Mouse (Mus musculus): ENCODE results near the gene Ankrd61.

DNA sequence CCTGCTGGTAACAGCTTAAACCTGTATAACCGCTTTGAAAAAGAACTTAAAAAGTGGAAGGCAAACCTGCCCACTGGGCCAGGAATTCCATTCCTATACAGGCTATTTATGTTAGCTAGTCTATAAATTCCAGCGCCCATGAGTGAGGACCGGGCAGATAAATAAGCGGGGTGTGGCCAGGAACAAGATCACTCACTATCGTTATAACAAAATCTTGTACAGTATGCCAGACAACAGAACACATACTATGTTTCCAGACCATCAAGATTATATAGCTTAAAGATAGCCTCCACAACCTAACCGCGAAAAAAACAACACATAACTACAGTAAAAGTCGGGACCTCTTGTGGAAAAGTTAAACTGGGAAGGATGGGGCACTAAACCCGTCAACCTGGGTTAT, 11.4 kb upstream of the Ankrd61 start:
- no peak for TF ChIP-seq CTCF (conservative IDR thresholded peaks at IDR 0.05; ENCODE audit: insufficient read depth, insufficient read length, low read depth, low read length)
- TF ChIP-seq POLR2A (IDR thresholded peaks at IDR 0.05; ENCODE audit: low read depth, low read length): no peak
